ENCODE assay signal across 32 mouse cellular contexts in the genomic region with DNA sequence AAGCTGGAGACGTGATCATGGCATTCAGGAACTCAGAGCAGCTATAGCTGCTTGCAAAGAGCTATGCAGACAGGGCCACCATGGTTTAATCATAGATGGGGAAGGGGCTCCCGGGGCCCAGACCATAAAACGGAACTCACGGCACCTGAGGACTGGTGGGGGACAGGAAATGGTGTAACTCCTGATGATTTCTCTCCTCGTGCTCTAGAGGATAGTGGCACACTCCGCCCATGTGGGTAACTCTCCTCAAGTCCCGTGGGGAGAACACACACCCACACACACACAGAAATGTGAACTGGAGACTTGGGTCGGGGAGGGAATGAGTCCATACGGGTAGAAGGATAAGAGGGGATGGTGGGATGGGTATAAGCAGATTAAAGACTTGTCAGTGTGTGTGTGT.
"Had no signal": no experiment of that assay in that cellular context is flagged by ENCODE, and none has a peak within 500 bp of the region (broad histone marks: within the 10 kb centered on the region; RNA-seq: fewer than 3 reads in every experiment).

No protein-coding gene starts in this region.

- H3K4me1 ChIP-seq: heart, embryonic 15.5 days; hindbrain, embryonic 10.5 days; hindbrain, embryonic 12.5 days; hindbrain, embryonic 15.5 days; intestine, embryonic 15.5 days; kidney, embryonic 15.5 days had no signal

- H3K27me3 ChIP-seq: heart, embryonic 13.5 days; heart, embryonic 15.5 days; hindbrain, embryonic 12.5 days; hindbrain, embryonic 13.5 days; hindbrain, embryonic 15.5 days; intestine, embryonic 15.5 days; kidney, embryonic 15.5 days had no signal

- DNase-seq: heart, postnatal 10 days; heart, postnatal 14 days; heart, postnatal 36 days; heart, postnatal 4 days; kidney, adult 11 months; kidney, adult 18-20 months; kidney, adult 2 months; kidney, adult 8-10 months; kidney, adult 9 months; kidney, postnatal 10 days; kidney, postnatal 14 days; kidney, postnatal 36 days; kidney, postnatal 4 days; layer of hippocampus, adult 9-11 months; layer of hippocampus, postnatal 36 days had no signal

- H3K4me3 ChIP-seq: heart, embryonic 13.5 days; heart, embryonic 15.5 days; hindbrain, embryonic 10.5 days; hindbrain, embryonic 12.5 days; hindbrain, embryonic 13.5 days; hindbrain, embryonic 15.5 days; intestine, embryonic 15.5 days; kidney, embryonic 15.5 days; layer of hippocampus, adult 2 months; left cerebral cortex, adult 2 months had no signal

- H3K36me3 ChIP-seq: heart, embryonic 13.5 days; heart, embryonic 15.5 days; hindbrain, embryonic 10.5 days; hindbrain, embryonic 12.5 days; hindbrain, embryonic 13.5 days; hindbrain, embryonic 15.5 days; intestine, embryonic 15.5 days; kidney, embryonic 15.5 days had no signal

- ATAC-seq: hindbrain, embryonic 16.5 days; hindbrain, postnatal 0 days; inflammation-experienced regulatory T-cells, adult 6 months; intestine, embryonic 15.5 days; intestine, embryonic 16.5 days; intestine, postnatal 0 days had no signal

- H3K4me2 ChIP-seq: heart, embryonic 13.5 days; heart, embryonic 15.5 days; hindbrain, embryonic 12.5 days; hindbrain, embryonic 13.5 days; hindbrain, embryonic 14.5 days; hindbrain, embryonic 15.5 days; intestine, embryonic 15.5 days; kidney, embryonic 15.5 days had no signal

- H3K9ac ChIP-seq: heart, embryonic 13.5 days; heart, embryonic 15.5 days; hindbrain, embryonic 12.5 days; hindbrain, embryonic 13.5 days; hindbrain, embryonic 14.5 days; hindbrain, embryonic 15.5 days; intestine, embryonic 15.5 days; kidney, embryonic 15.5 days had no signal

- H3K27ac ChIP-seq: heart, embryonic 13.5 days; heart, embryonic 15.5 days; hindbrain, embryonic 10.5 days; hindbrain, embryonic 12.5 days; hindbrain, embryonic 13.5 days; hindbrain, embryonic 14.5 days; hindbrain, embryonic 15.5 days; hindbrain, postnatal 0 days; intestine, embryonic 15.5 days; kidney, embryonic 15.5 days; kidney, postnatal 0 days; left cerebral cortex, adult 2 months had no signal

- H3K9me3 ChIP-seq: heart, embryonic 15.5 days; hindbrain, embryonic 12.5 days; hindbrain, embryonic 13.5 days; hindbrain, embryonic 15.5 days; intestine, embryonic 15.5 days; kidney, embryonic 15.5 days had no signal
